ENCODE assay signal across 8 mouse cellular contexts in genomic region chr4:111886607-111887006, GRCm38 (mm10). TPM values are rescaled to one million over a fixed set of nuclear protein-coding genes. Genes with fewer than 3 reads are reported as not detected.
DNase-seq lines count a peak whose midpoint lies in the region; ATAC-seq and TF ChIP-seq lines count a peak whose summit lies in the region.

No protein-coding gene starts in this region.

- H3K9me3 ChIP-seq in embryonic facial prominence, embryonic 12.5 days: no peaks in the 10 kb centered on the region
- no peaks in the 10 kb centered on the region for H3K9me3 ChIP-seq in heart, embryonic 12.5 days (replicated peaks)
- H3K9me3 ChIP-seq in kidney, embryonic 15.5 days (replicated peaks): no peaks in the 10 kb centered on the region
- no peaks in the 10 kb centered on the region for H3K9me3 ChIP-seq in limb, embryonic 14.5 days (ENCODE audit: control insufficient read depth, low read length)
- no peaks in the 10 kb centered on the region for H3K9me3 ChIP-seq in stomach, postnatal 0 days (ENCODE audit: control insufficient read depth, low read length)

- no peak overlapping the region for H3K4me2 ChIP-seq in embryonic facial prominence, embryonic 12.5 days (replicated peaks)
- peak overlapping the region; percentile 68; the same call in 1 of the 2 replicates for H3K4me2 ChIP-seq in heart, embryonic 12.5 days
- peak overlapping the region; percentile 47 for H3K4me2 ChIP-seq in kidney, embryonic 15.5 days
- H3K4me2 ChIP-seq in limb, embryonic 14.5 days (replicated peaks; ENCODE audit: low read depth, low read length, severe bottlenecking): no peak overlapping the region
- H3K4me2 ChIP-seq in myocyte (ENCODE audit: low read depth): peak overlapping the region; percentile 93
- peak overlapping the region; percentile 30; the same call in 1 of the 2 replicates for H3K4me2 ChIP-seq in stomach, postnatal 0 days (replicated peaks; ENCODE audit: low read depth)

- 18% methylated on average over 4 of the region's 4 CpGs for WGBS in embryonic facial prominence, embryonic 12.5 days
- WGBS in heart, embryonic 12.5 days: 14% methylated on average over 4 of the region's 4 CpGs
- whole genome bisulfite sequencing in kidney, embryonic 15.5 days: 19% methylated on average over 4 of the region's 4 CpGs
- 22% methylated on average over 4 of the region's 4 CpGs for WGBS in limb, embryonic 14.5 days
- 7% methylated on average over 4 of the region's 4 CpGs for WGBS in stomach, postnatal 0 days

- no peak overlapping the region for H3K27ac ChIP-seq in embryonic facial prominence, embryonic 12.5 days
- no peak overlapping the region for H3K27ac ChIP-seq in heart, embryonic 12.5 days (ENCODE audit: poor library complexity, severe bottlenecking)
- H3K27ac ChIP-seq in kidney, embryonic 15.5 days: no peak overlapping the region
- H3K27ac ChIP-seq in limb, embryonic 14.5 days (replicated peaks; ENCODE audit: low read depth, low read length): no peak overlapping the region
- H3K27ac ChIP-seq in stomach, postnatal 0 days (replicated peaks): no peak overlapping the region

- TF ChIP-seq POLR2A in limb, embryonic 14.5 days (IDR thresholded peaks at IDR 0.05; ENCODE audit: borderline replicate concordance, extremely low read depth, insufficient read depth, insufficient read length): no peak
- no peak for TF ChIP-seq POLR2A in myocyte (IDR thresholded peaks at IDR 0.05; ENCODE audit: insufficient read length, low read depth)

- H3K79me2 ChIP-seq in myocyte (ENCODE audit: control insufficient read depth, insufficient read depth): no peaks in the 10 kb centered on the region

- no peaks in the 10 kb centered on the region for H3K27me3 ChIP-seq in embryonic facial prominence, embryonic 12.5 days
- no peaks in the 10 kb centered on the region for H3K27me3 ChIP-seq in heart, embryonic 12.5 days (replicated peaks)
- 0 out of 2 replicates have a peak, but pooled peaks cover 3% of the 10 kb centered on the region for H3K27me3 ChIP-seq in kidney, embryonic 15.5 days
- H3K27me3 ChIP-seq in limb, embryonic 14.5 days (ENCODE audit: control insufficient read depth, insufficient read depth, low read length): no peaks in the 10 kb centered on the region
- H3K27me3 ChIP-seq in myocyte (ENCODE audit: control insufficient read depth, insufficient read depth, insufficient read length): no peaks in the 10 kb centered on the region
- H3K27me3 ChIP-seq in stomach, postnatal 0 days (ENCODE audit: control insufficient read depth, insufficient read depth, low read length): no peaks in the 10 kb centered on the region

- no peak overlapping the region for H3K4me3 ChIP-seq in embryonic facial prominence, embryonic 12.5 days
- H3K4me3 ChIP-seq in heart, embryonic 12.5 days: 0 out of 2 replicates have a peak overlapping the region, but pooled peaks have one; percentile 32
- no peak overlapping the region for H3K4me3 ChIP-seq in kidney, embryonic 15.5 days (replicated peaks)
- no peak overlapping the region for H3K4me3 ChIP-seq in limb, embryonic 14.5 days (replicated peaks; ENCODE audit: low read length)
- peak overlapping the region; percentile 0 for H3K4me3 ChIP-seq in myocyte
- H3K4me3 ChIP-seq in stomach, postnatal 0 days (ENCODE audit: low read depth, low read length): no peak overlapping the region

- H3K9ac ChIP-seq in embryonic facial prominence, embryonic 12.5 days: no peak overlapping the region
- H3K9ac ChIP-seq in heart, embryonic 12.5 days: no peak overlapping the region
- no peak overlapping the region for H3K9ac ChIP-seq in kidney, embryonic 15.5 days
- no peak overlapping the region for H3K9ac ChIP-seq in limb, embryonic 14.5 days (ENCODE audit: low read depth, low read length, severe bottlenecking)
- no peak overlapping the region for H3K9ac ChIP-seq in stomach, postnatal 0 days (ENCODE audit: low read length)

- no peak for TF ChIP-seq EP300 in stomach, postnatal 0 days (optimal IDR thresholded peaks at IDR 0.05)

- ATAC-seq in embryonic facial prominence, embryonic 12.5 days (ENCODE audit: insufficient number of reproducible peaks, insufficient read depth, low FRiP score, low TSS enrichment): peak; percentile 71
- ATAC-seq in heart, embryonic 12.5 days (ENCODE audit: insufficient number of reproducible peaks, low FRiP score): 0 out of 2 replicates have a peak, but pooled peaks have one; percentile 55
- peak; percentile 85 for ATAC-seq in kidney, embryonic 15.5 days (replicated peaks; ENCODE audit: low FRiP score)
- ATAC-seq in limb, embryonic 14.5 days (ENCODE audit: low FRiP score, low read depth): peak; percentile 71
- ATAC-seq in stomach, postnatal 0 days (ENCODE audit: low FRiP score, low TSS enrichment): peak; percentile 71

- peak; percentile 95 for TF ChIP-seq CTCF in stomach, postnatal 0 days (IDR thresholded peaks at IDR 0.05; ENCODE audit: low read depth)

- no peak overlapping the region for H3ac ChIP-seq in myocyte (ENCODE audit: control insufficient read depth, insufficient read length)

- peak; percentile 66 to 69 for DNase-seq in B cell, adult 2 months
- peak; percentile 69 for DNase-seq in adrenal gland, postnatal 25 days
- peak; percentile 82 for DNase-seq in limb, embryonic 14.5 days (ENCODE audit: low spot score)
- DNase-seq in stomach, postnatal 0 days (ENCODE audit: low spot score): peak; percentile 72

- no peaks in the 10 kb centered on the region for H3K36me3 ChIP-seq in embryonic facial prominence, embryonic 12.5 days
- H3K36me3 ChIP-seq in heart, embryonic 12.5 days: no peaks in the 10 kb centered on the region
- no peaks in the 10 kb centered on the region for H3K36me3 ChIP-seq in kidney, embryonic 15.5 days
- H3K36me3 ChIP-seq in limb, embryonic 14.5 days (ENCODE audit: control insufficient read depth, insufficient read depth, low read length): no peaks in the 10 kb centered on the region
- no peaks in the 10 kb centered on the region for H3K36me3 ChIP-seq in myocyte (ENCODE audit: control insufficient read depth, insufficient read depth)
- H3K36me3 ChIP-seq in stomach, postnatal 0 days (ENCODE audit: control insufficient read depth, insufficient read depth, low read length): no peaks in the 10 kb centered on the region

- H3K4me1 ChIP-seq in embryonic facial prominence, embryonic 12.5 days: no peaks in the 10 kb centered on the region
- peaks cover 4% of the 10 kb centered on the region for H3K4me1 ChIP-seq in heart, embryonic 12.5 days (replicated peaks)
- H3K4me1 ChIP-seq in kidney, embryonic 15.5 days: no peaks in the 10 kb centered on the region
- no peaks in the 10 kb centered on the region for H3K4me1 ChIP-seq in limb, embryonic 14.5 days (ENCODE audit: control insufficient read depth, insufficient read depth, low read length)
- no peaks in the 10 kb centered on the region for H3K4me1 ChIP-seq in stomach, postnatal 0 days (replicated peaks; ENCODE audit: control insufficient read depth, insufficient read depth)

TF ChIP-seq in myocyte, 11 proteins besides CTCF, POLR2A, EP300 and RAD21:
- TF ChIP-seq TCF3 (IDR thresholded peaks at IDR 0.05; ENCODE audit: insufficient read length, low read depth): no peak
- TF ChIP-seq POLR2AphosphoS2 (IDR thresholded peaks at IDR 0.05; ENCODE audit: insufficient read length, low read depth): no peak
- no peak for TF ChIP-seq E2F4 (IDR thresholded peaks at IDR 0.05; ENCODE audit: insufficient read depth)
- no peak for TF ChIP-seq USF1 (IDR thresholded peaks at IDR 0.05; ENCODE audit: low read depth)
- TF ChIP-seq SRF (IDR thresholded peaks at IDR 0.05; ENCODE audit: control insufficient read depth, insufficient read length, low read depth): no peak
- no peak for TF ChIP-seq MAX (IDR thresholded peaks at IDR 0.05; ENCODE audit: low read depth)
TF ChIP-seq in myocyte: peak in this region for 0.

RNA-seq across cellular contexts. Expression of gene Slc5a9, which starts 16.1 kb away (rescaled TPM):
- total RNA-seq in adrenal gland, postnatal 25 days (2021): not detected in 2 replicates
- polyA plus RNA-seq in embryonic facial prominence, embryonic 12.5 days (2016; fragmentation: Nextera tagmentation; extraction: Ambion mirVana): 0.20 and 0.25 TPM in 2 replicates
- 0.06 and 0.19 TPM in 2 replicates for polyA plus RNA-seq in heart, embryonic 12.5 days (2016; fragmentation: Nextera tagmentation; extraction: Ambion mirVana)
- 1.5 and 3.0 TPM in 2 replicates for polyA plus RNA-seq in kidney, embryonic 15.5 days (2015; fragmentation: Nextera tagmentation; extraction: Ambion mirVana)
- polyA plus RNA-seq in limb, embryonic 14.5 days (2012; rRNA removed): 0.72 and 0.90 TPM in 2 replicates
- 0.54 and 1.5 TPM in 2 replicates for polyA plus RNA-seq in limb, embryonic 14.5 days (2014; fragmentation: Nextera tagmentation; extraction: Ambion mirVana)
- not detected for polyA plus RNA-seq in myocyte (2012; fragmentation: generic; extraction: Trizol)
- polyA plus RNA-seq in stomach, postnatal 0 days (2015; fragmentation: Nextera tagmentation; extraction: Ambion mirVana): 12.2 and 15.4 TPM in 2 replicates

RNA-seq across cellular contexts. Expression of gene Skint8, which starts 32.6 kb away (rescaled TPM):
- not detected in 2 replicates for total RNA-seq in adrenal gland, postnatal 25 days (2021)
- not detected in 2 replicates for polyA plus RNA-seq in embryonic facial prominence, embryonic 12.5 days (2016; fragmentation: Nextera tagmentation; extraction: Ambion mirVana)
- polyA plus RNA-seq in heart, embryonic 12.5 days (2016; fragmentation: Nextera tagmentation; extraction: Ambion mirVana): not detected in 2 replicates
- not detected in 2 replicates for polyA plus RNA-seq in kidney, embryonic 15.5 days (2015; fragmentation: Nextera tagmentation; extraction: Ambion mirVana)
- 0.15 and 0.31 TPM in 2 replicates for polyA plus RNA-seq in limb, embryonic 14.5 days (2012; rRNA removed)
- polyA plus RNA-seq in limb, embryonic 14.5 days (2014; fragmentation: Nextera tagmentation; extraction: Ambion mirVana): 0.28 and 0.43 TPM in 2 replicates
- polyA plus RNA-seq in myocyte (2012; fragmentation: generic; extraction: Trizol): not detected
- 1.2 and 1.6 TPM in 2 replicates for polyA plus RNA-seq in stomach, postnatal 0 days (2015; fragmentation: Nextera tagmentation; extraction: Ambion mirVana)

Comparison
In these comparisons a context has a peak if more than half of its experiments do, and no peak if none do; other contexts are left out.
1. H3K4me2 ChIP-seq: peak in heart, embryonic 12.5 days (single experiment), kidney, embryonic 15.5 days (single experiment), myocyte (single experiment) and stomach, postnatal 0 days (single experiment); none in embryonic facial prominence, embryonic 12.5 days (single experiment) and limb, embryonic 14.5 days (single experiment).
2. H3K4me3 ChIP-seq: peak in heart, embryonic 12.5 days (single experiment) and myocyte (single experiment); none in embryonic facial prominence, embryonic 12.5 days (single experiment), kidney, embryonic 15.5 days (single experiment), limb, embryonic 14.5 days (single experiment) and stomach, postnatal 0 days (single experiment).
3. Peak in every context shown above with its lines, with median percentiles within 50 percentile points of each other: DNase-seq and ATAC-seq.